Mouse (Mus musculus): ENCODE results near the gene Layn. TPM values are rescaled to one million over a fixed set of nuclear protein-coding genes. Genes with fewer than 3 reads are reported as not detected.

The Layn gene
- polyA plus RNA-seq, 1 experiment from 2014 or later = 2.8 TPM

GRCm38 (mm10) chr9:51081614-51082013 lies 4.7 kb upstream of the Layn start:
- DNase-seq (ENCODE audit: low spot score) = no peak
- no peak for ATAC-seq (replicated peaks; ENCODE audit: low FRiP score, low TSS enrichment, low read depth)
- H3K9me3 ChIP-seq (ENCODE audit: control insufficient read depth, low read length) = no peaks in the 10 kb centered on the region
- H3K4me1 ChIP-seq (replicated peaks; ENCODE audit: control insufficient read depth, insufficient read depth, low read length) = peaks cover 9% of the 10 kb centered on the region
- no peak overlapping the region for H3K9ac ChIP-seq (ENCODE audit: low read length)
- H3K27me3 ChIP-seq (replicated peaks; ENCODE audit: control insufficient read depth, insufficient read depth, low read length) = no peaks in the 10 kb centered on the region
- no peak overlapping the region for H3K4me2 ChIP-seq (ENCODE audit: low read length)
- H3K4me3 ChIP-seq (ENCODE audit: low read depth, low read length) = no peak overlapping the region
- H3K27ac ChIP-seq (ENCODE audit: low read depth) = no peak overlapping the region
- H3K36me3 ChIP-seq (ENCODE audit: control insufficient read depth, insufficient read depth, low read length) = no peaks in the 10 kb centered on the region
- WGBS = 79% methylated on average over 5 of the region's 5 CpGs

DNA sequence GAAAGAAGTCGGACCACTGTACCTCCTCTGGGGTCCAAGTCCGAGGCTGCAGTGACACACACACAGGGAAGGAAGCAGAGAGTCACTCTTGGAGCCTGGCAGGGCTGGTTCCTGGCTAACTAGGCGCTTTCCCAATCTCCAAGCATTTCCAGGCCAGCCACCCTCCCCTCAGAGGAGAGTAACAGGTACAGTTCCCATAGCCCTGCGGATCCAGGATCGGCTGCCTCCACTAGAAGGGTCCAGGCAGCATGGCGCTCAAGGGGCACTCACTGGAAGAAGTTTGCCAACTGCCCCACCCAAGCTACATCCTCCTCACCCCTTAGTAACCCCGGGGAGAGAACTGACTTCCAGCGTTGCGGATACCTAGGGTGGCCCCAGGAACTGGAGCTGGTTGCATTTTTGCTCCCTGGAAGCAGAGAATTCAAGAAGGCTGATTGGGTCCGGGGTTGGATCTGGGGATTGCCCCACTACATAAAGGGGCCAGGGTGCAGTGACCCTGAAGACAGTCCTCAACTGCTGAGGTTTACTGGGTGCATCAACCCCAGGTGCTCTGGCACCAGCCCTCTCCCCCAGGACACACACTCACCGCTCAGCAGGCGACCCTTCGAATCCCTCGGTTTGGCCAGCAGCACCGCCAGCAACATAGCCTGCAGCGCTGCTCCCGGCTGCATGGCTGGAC lies 455 bp downstream of the Layn start:
- peak overlapping the region; percentile 90 for H3K4me2 ChIP-seq (ENCODE audit: low read length)
- H3K4me1 ChIP-seq (replicated peaks; ENCODE audit: control insufficient read depth, insufficient read depth, low read length) = peaks cover 14% of the 10 kb centered on the region
- peak overlapping the region; percentile 52 for H3K4me3 ChIP-seq (ENCODE audit: low read depth, low read length)
- H3K36me3 ChIP-seq (ENCODE audit: control insufficient read depth, insufficient read depth, low read length) = no peaks in the 10 kb centered on the region
- no peak overlapping the region for H3K27ac ChIP-seq (ENCODE audit: low read depth)
- H3K9me3 ChIP-seq (ENCODE audit: control insufficient read depth, low read length) = no peaks in the 10 kb centered on the region
- peak; percentile 67 for ATAC-seq (replicated peaks; ENCODE audit: low FRiP score, low TSS enrichment, low read depth)
- DNase-seq (ENCODE audit: low spot score) = peak; percentile 71
- no peaks in the 10 kb centered on the region for H3K27me3 ChIP-seq (replicated peaks; ENCODE audit: control insufficient read depth, insufficient read depth, low read length)
- WGBS = 1% methylated on average over 17 of the region's 17 CpGs
- H3K9ac ChIP-seq (ENCODE audit: low read length) = peak overlapping the region; percentile 36

- Histone ChIP-seq H3K27ac (ENCODE audit: low read depth) (no peak overlapping the region), H3K27me3 (replicated peaks; ENCODE audit: control insufficient read depth, insufficient read depth, low read length) (no peaks in the 10 kb centered on the region), H3K36me3 (ENCODE audit: control insufficient read depth, insufficient read depth, low read length) (no peaks in the 10 kb centered on the region), H3K4me1 (replicated peaks; ENCODE audit: control insufficient read depth, insufficient read depth, low read length) (peaks cover 14% of the 10 kb centered on the region), H3K9ac (ENCODE audit: low read length) (no peak overlapping the region), H3K4me2 (ENCODE audit: low read length) (peak overlapping the region; percentile 90), H3K4me3 (ENCODE audit: low read depth, low read length) (peak overlapping the region; percentile 52), H3K9me3 (ENCODE audit: control insufficient read depth, low read length) (no peaks in the 10 kb centered on the region)
- 23% methylated on average over 3 of the region's 3 CpGs for WGBS
- peak; percentile 54; the same call in 1 of the 2 replicates for ATAC-seq (replicated peaks; ENCODE audit: low FRiP score, low TSS enrichment, low read depth)
- peak; percentile 54 for DNase-seq (ENCODE audit: low spot score)
Observed at GRCm38 (mm10) chr9:51075780-51076179, 1.1 kb downstream of the Layn start.

DNA sequence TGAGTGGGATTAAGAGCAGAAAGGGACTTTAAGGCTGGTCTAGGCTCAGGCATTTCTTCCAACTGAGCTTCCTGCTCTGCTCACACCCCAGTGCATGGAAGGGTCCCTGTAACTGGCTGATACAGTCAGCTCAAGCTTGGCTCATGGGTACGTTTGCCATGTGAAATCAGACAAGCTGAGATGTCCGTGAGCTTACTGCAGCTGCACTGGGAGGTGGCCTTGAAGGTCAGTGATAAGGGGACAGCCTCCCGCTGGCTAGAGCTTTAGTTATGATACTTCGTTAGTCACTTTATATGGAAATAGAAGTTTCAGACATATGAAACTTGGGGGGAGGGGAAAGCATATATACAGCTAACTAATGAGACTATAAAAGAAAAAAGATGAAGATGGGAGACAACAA lies 6.1 kb downstream of the Layn start:
- no peak overlapping the region for H3K4me3 ChIP-seq (ENCODE audit: low read depth, low read length)
- H3K4me1 ChIP-seq (replicated peaks; ENCODE audit: control insufficient read depth, insufficient read depth, low read length) = peaks cover under 1% of the 10 kb centered on the region; the same call in 1 of the 2 replicates
- H3K27me3 ChIP-seq (replicated peaks; ENCODE audit: control insufficient read depth, insufficient read depth, low read length) = no peaks in the 10 kb centered on the region
- no peak overlapping the region for H3K4me2 ChIP-seq (ENCODE audit: low read length)
- WGBS = 72% methylated on average over 4 of the region's 4 CpGs
- DNase-seq (ENCODE audit: low spot score) = no peak
- H3K9ac ChIP-seq (ENCODE audit: low read length) = no peak overlapping the region
- no peak overlapping the region for H3K27ac ChIP-seq (ENCODE audit: low read depth)
- ATAC-seq (replicated peaks; ENCODE audit: low FRiP score, low TSS enrichment, low read depth) = no peak
- H3K9me3 ChIP-seq (ENCODE audit: control insufficient read depth, low read length) = no peaks in the 10 kb centered on the region
- no peaks in the 10 kb centered on the region for H3K36me3 ChIP-seq (ENCODE audit: control insufficient read depth, insufficient read depth, low read length)

- Histone ChIP-seq H3K4me3 (ENCODE audit: low read depth, low read length) (no peak overlapping the region), H3K4me2 (ENCODE audit: low read length) (no peak overlapping the region), H3K36me3 (ENCODE audit: control insufficient read depth, insufficient read depth, low read length) (no peaks in the 10 kb centered on the region), H3K9me3 (ENCODE audit: control insufficient read depth, low read length) (no peaks in the 10 kb centered on the region), H3K27me3 (replicated peaks; ENCODE audit: control insufficient read depth, insufficient read depth, low read length) (no peaks in the 10 kb centered on the region), H3K27ac (ENCODE audit: low read depth) (no peak overlapping the region), H3K4me1 (replicated peaks; ENCODE audit: control insufficient read depth, insufficient read depth, low read length) (no peaks in the 10 kb centered on the region), H3K9ac (ENCODE audit: low read length) (no peak overlapping the region)
- DNase-seq (ENCODE audit: low spot score) (no peak), ATAC-seq (replicated peaks; ENCODE audit: low FRiP score, low TSS enrichment, low read depth) (no peak)
- 63% methylated on average over 3 of the region's 3 CpGs for WGBS
Observed at GRCm38 (mm10) chr9:51068202-51068601, 8.7 kb downstream of the Layn start.

- H3K4me2 ChIP-seq (ENCODE audit: low read length) = no peak within 1 kb of the TSS
- ATAC-seq (replicated peaks; ENCODE audit: low FRiP score, low TSS enrichment, low read depth) (no peak), DNase-seq (ENCODE audit: low spot score) (no peak)
- no peaks in the 10 kb centered on the region for H3K27me3 ChIP-seq (replicated peaks; ENCODE audit: control insufficient read depth, insufficient read depth, low read length)
- H3K9me3 ChIP-seq (ENCODE audit: control insufficient read depth, low read length) = no peaks in the 10 kb centered on the region
- 87% methylated on average over 2 of the region's 2 CpGs for WGBS
- no peaks in the 10 kb centered on the region for H3K4me1 ChIP-seq (replicated peaks; ENCODE audit: control insufficient read depth, insufficient read depth, low read length)
- no peak within 1 kb of the TSS for H3K4me3 ChIP-seq (ENCODE audit: low read depth, low read length)
- no peak within 1 kb of the TSS for H3K9ac ChIP-seq (ENCODE audit: low read length)
- no peak within 1 kb of the TSS for H3K27ac ChIP-seq (ENCODE audit: low read depth)
- H3K36me3 ChIP-seq (ENCODE audit: control insufficient read depth, insufficient read depth, low read length) = no peaks in the 10 kb centered on the region
Observed at GRCm38 (mm10) chr9:51060601-51061000, 16.3 kb downstream of the Layn start, which contains the start of gene Btg4. Btg4 (plus strand) TSS chr9:51060901.

- no peaks in the 10 kb centered on the region for H3K27me3 ChIP-seq (replicated peaks; ENCODE audit: control insufficient read depth, insufficient read depth, low read length)
- H3K36me3 ChIP-seq (ENCODE audit: control insufficient read depth, insufficient read depth, low read length) = no peaks in the 10 kb centered on the region
- H3K9ac ChIP-seq (ENCODE audit: low read length) = no peak overlapping the region
- H3K4me3 ChIP-seq (ENCODE audit: low read depth, low read length) = no peak overlapping the region
- ATAC-seq (replicated peaks; ENCODE audit: low FRiP score, low TSS enrichment, low read depth) (no peak), DNase-seq (ENCODE audit: low spot score) (no peak)
- H3K4me1 ChIP-seq (replicated peaks; ENCODE audit: control insufficient read depth, insufficient read depth, low read length) = no peaks in the 10 kb centered on the region
- H3K27ac ChIP-seq (ENCODE audit: low read depth) = no peak overlapping the region
- no peaks in the 10 kb centered on the region for H3K9me3 ChIP-seq (ENCODE audit: control insufficient read depth, low read length)
- H3K4me2 ChIP-seq (ENCODE audit: low read length) = no peak overlapping the region
- WGBS = 66% methylated on average over 4 of the region's 4 CpGs
Observed at GRCm38 (mm10) chr9:51058951-51059521, 17.9 kb downstream of the Layn start.

DNA sequence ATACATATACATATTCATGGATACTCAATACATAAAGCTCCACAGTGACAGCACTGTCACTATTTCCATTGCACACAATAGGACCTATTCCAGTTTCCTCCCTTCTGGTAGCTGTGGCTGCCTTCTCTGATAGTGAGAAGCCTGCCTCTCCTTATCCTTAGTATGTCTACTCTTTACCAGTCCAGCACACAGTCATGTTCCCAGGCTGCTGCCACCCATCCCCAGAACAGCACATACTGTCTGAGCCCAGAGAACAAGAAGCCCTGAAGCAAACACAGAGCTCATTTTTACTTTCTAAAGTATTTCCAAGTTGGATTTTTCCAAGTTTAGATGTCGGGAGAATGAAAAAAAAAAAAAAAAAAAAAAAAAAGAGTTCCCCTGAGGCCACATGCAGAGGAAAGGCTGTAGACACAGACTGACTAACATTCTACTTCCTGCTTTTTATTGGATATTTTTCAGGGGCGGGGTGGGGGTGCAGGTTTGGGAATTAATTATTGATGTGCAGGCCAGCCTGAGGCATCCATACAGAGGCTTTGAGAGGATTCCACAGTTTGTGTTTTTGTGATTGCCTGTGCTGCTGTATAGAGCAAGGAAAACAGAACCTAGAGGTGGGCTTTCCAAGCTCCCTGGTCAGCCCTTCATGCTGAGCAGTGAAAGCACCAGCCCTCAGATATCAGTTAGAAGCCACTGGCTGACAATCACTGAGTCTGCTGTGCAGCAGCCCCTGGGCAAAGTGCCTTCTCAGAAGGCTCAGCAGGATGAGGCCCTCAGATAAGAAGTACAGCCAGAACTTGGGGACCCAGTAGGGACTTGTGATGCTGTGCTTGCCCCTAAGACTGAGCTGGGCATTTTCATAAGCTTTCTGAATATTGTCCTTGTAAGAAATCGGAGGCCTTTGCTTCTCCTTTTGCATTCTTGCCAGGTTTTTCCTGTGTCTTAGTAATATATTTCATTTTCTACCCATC lies 20.3 kb downstream of the Layn start:
- no peak overlapping the region for H3K27ac ChIP-seq (ENCODE audit: low read depth)
- H3K36me3 ChIP-seq (ENCODE audit: control insufficient read depth, insufficient read depth, low read length) = no peaks in the 10 kb centered on the region
- no peak overlapping the region for H3K4me3 ChIP-seq (ENCODE audit: low read depth, low read length)
- H3K4me1 ChIP-seq (replicated peaks; ENCODE audit: control insufficient read depth, insufficient read depth, low read length) = no peaks in the 10 kb centered on the region
- no peak overlapping the region for H3K4me2 ChIP-seq (ENCODE audit: low read length)
- WGBS = 71% methylated on average over 3 of the region's 3 CpGs
- H3K9me3 ChIP-seq (ENCODE audit: control insufficient read depth, low read length) = no peaks in the 10 kb centered on the region
- no peaks in the 10 kb centered on the region for H3K27me3 ChIP-seq (replicated peaks; ENCODE audit: control insufficient read depth, insufficient read depth, low read length)
- ATAC-seq (replicated peaks; ENCODE audit: low FRiP score, low TSS enrichment, low read depth) (no peak), DNase-seq (ENCODE audit: low spot score) (no peak)
- no peak overlapping the region for H3K9ac ChIP-seq (ENCODE audit: low read length)

All from intestine, embryonic 14.5 days (tissue).